Mouse (Mus musculus): ENCODE measurements around the gene Cd247.

GRCm38 (mm10) chr1:165861235-165861609, 72.7 kb downstream of the Cd247 start:
- no peak for TF ChIP-seq CTCF (IDR thresholded peaks at IDR 0.05; ENCODE audit: low read depth, low read length)
- no peak for TF ChIP-seq POLR2A (IDR thresholded peaks at IDR 0.05; ENCODE audit: borderline replicate concordance, low read depth, low read length)

All from bone marrow macrophage, adult 2 months (primary cell).